Mouse (Mus musculus): ENCODE data around the gene Crip1. TPM values are rescaled to one million over a fixed set of nuclear protein-coding genes. Genes with fewer than 3 reads are reported as not detected.
A peak's percentile ranks its signal among the peaks of the same experiment; 100 is the strongest.

Gene Crip1
- polyA plus RNA-seq, 1 experiment, result 1,644 TPM

- Histone ChIP-seq H3K4me3 (ENCODE audit: insufficient read depth, poor library complexity, severe bottlenecking) (peak overlapping the region; percentile 97), H3K36me3 (ENCODE audit: control insufficient read depth, insufficient read depth) (peaks cover 55% of the 10 kb centered on the region), H3K27me3 (ENCODE audit: control insufficient read depth, insufficient read depth, insufficient read length) (no peaks in the 10 kb centered on the region), H3K79me2 (ENCODE audit: control insufficient read depth, insufficient read depth) (peaks cover 55% of the 10 kb centered on the region), H3K79me3 (ENCODE audit: low read depth) (peaks cover 41% of the 10 kb centered on the region), H3ac (ENCODE audit: control insufficient read depth, insufficient read length, low read depth) (peak overlapping the region; percentile 59)
- TF ChIP-seq CTCF (IDR thresholded peaks at IDR 0.05; ENCODE audit: control insufficient read depth, insufficient read depth, insufficient read length) (no peak), USF1 (IDR thresholded peaks at IDR 0.05; ENCODE audit: low read depth) (no peak), FOSL1 (IDR thresholded peaks at IDR 0.05; ENCODE audit: insufficient read depth, low read length, poor library complexity, severe bottlenecking) (no peak), MYOG (IDR thresholded peaks at IDR 0.05; ENCODE audit: control insufficient read depth, extremely low read depth, insufficient read length) (no peak), MAX (IDR thresholded peaks at IDR 0.05) (no peak), CEBPB (IDR thresholded peaks at IDR 0.05; ENCODE audit: low read depth) (no peak), MYOD1 (IDR thresholded peaks at IDR 0.05; ENCODE audit: control insufficient read depth, insufficient read length, low read depth) (no peak)
Observed at GRCm38 (mm10) chr12:113140616-113141411, 5.3 kb upstream of the Crip1 start.

DNA sequence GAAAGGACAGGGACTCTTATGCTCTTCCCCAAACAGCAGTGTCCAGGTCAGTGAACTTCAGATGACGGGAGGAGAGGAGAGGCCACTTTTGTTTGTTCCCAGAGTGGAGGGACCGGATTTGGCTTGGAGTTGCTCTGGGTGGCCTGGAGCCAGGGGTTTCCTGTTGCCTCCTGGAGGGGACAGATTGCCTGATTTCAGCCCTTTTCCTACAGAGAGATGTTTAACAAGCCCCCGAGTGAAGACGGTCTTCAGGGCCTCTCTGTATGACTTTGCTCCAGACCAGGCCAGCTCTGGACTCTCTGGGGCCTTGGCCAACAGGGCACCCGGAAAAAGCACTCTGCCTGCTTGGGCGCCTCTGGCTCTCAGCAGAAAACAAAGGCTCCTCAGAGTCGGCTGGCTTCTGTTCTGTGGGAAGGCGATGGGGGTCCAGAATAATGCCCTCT lies 4.6 kb upstream of the Crip1 start:
- Histone ChIP-seq H3K27me3 (ENCODE audit: control insufficient read depth, insufficient read depth, insufficient read length) (no peaks in the 10 kb centered on the region), H3ac (ENCODE audit: control insufficient read depth, insufficient read length, low read depth) (peak overlapping the region; percentile 59), H3K79me2 (ENCODE audit: control insufficient read depth, insufficient read depth) (peaks cover 55% of the 10 kb centered on the region), H3K36me3 (ENCODE audit: control insufficient read depth, insufficient read depth) (peaks cover 54% of the 10 kb centered on the region), H3K79me3 (ENCODE audit: low read depth) (peaks cover 41% of the 10 kb centered on the region), H3K4me3 (ENCODE audit: insufficient read depth, poor library complexity, severe bottlenecking) (peak overlapping the region; percentile 97)
- TF ChIP-seq MAX (IDR thresholded peaks at IDR 0.05) (no peak), MYOD1 (IDR thresholded peaks at IDR 0.05; ENCODE audit: control insufficient read depth, insufficient read length, low read depth) (no peak), FOSL1 (IDR thresholded peaks at IDR 0.05; ENCODE audit: insufficient read depth, low read length, poor library complexity, severe bottlenecking) (no peak), CEBPB (IDR thresholded peaks at IDR 0.05; ENCODE audit: low read depth) (no peak), MYOG (IDR thresholded peaks at IDR 0.05; ENCODE audit: control insufficient read depth, extremely low read depth, insufficient read length) (no peak), CTCF (IDR thresholded peaks at IDR 0.05; ENCODE audit: control insufficient read depth, insufficient read depth, insufficient read length) (no peak), USF1 (IDR thresholded peaks at IDR 0.05; ENCODE audit: low read depth) (no peak)

DNA sequence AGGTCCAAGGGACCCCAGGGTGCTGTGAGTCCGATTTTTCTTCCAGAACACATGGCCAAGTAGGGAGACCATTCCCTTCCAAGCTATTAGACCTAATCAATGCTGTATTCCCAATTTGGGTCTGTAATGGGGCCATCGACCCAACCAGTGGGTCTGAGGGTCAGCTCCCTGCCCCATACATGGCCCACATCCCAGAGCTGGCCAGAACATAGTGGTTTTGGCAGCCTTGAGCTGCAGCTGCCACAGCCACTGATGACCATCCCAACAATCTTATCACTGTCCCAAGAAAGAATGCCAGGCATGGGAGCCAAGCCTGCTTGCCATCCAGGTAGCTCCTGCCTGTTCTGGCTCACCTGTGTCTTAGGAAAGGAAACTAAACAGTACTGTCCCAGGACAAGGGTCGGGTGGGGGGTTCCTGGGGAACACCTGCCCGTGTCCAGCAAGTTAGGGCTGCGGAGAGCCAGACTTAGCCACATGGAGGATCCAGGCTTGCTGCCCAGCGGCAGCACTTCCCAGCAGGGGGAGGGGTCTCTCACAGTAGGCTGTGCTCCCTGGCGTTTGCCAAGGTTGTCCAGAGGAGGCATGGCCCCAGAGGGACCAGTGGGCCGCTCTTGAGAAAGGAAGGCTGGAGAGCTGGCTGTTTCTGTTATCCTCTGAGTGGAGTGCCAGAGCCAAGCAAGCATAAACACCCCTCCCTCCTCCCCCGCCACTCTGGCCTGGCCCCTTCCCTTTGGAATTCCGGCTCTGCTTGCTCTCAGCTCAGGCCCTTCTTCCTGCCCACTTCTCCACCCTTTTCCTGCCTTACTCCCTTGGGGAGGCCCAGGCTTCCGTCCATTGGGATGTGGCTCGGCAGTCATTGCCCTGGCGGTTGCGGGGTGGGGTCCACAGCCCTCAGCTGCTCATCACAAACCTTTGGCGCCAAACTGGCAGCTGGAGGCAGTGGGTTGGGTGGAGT lies 3.8 kb upstream of the Crip1 start:
- Histone ChIP-seq H3K36me3 (ENCODE audit: control insufficient read depth, insufficient read depth) (peaks cover 54% of the 10 kb centered on the region), H3K79me3 (ENCODE audit: low read depth) (peaks cover 41% of the 10 kb centered on the region), H3ac (ENCODE audit: control insufficient read depth, insufficient read length, low read depth) (peak overlapping the region; percentile 59), H3K4me3 (ENCODE audit: insufficient read depth, poor library complexity, severe bottlenecking) (peak overlapping the region; percentile 97), H3K27me3 (ENCODE audit: control insufficient read depth, insufficient read depth, insufficient read length) (no peaks in the 10 kb centered on the region), H3K79me2 (ENCODE audit: control insufficient read depth, insufficient read depth) (peaks cover 55% of the 10 kb centered on the region)
- TF ChIP-seq MYOD1 (IDR thresholded peaks at IDR 0.05; ENCODE audit: control insufficient read depth, insufficient read length, low read depth), result peak; percentile 87
- no peak for TF ChIP-seq CEBPB (IDR thresholded peaks at IDR 0.05; ENCODE audit: low read depth)
- TF ChIP-seq FOSL1 (IDR thresholded peaks at IDR 0.05; ENCODE audit: insufficient read depth, low read length, poor library complexity, severe bottlenecking), result no peak
- no peak for TF ChIP-seq MYOG (IDR thresholded peaks at IDR 0.05; ENCODE audit: control insufficient read depth, extremely low read depth, insufficient read length)
- no peak for TF ChIP-seq USF1 (IDR thresholded peaks at IDR 0.05; ENCODE audit: low read depth)
- peak; percentile 11 for TF ChIP-seq MAX (IDR thresholded peaks at IDR 0.05)
- TF ChIP-seq CTCF (IDR thresholded peaks at IDR 0.05; ENCODE audit: control insufficient read depth, insufficient read depth, insufficient read length), result no peak

GRCm38 (mm10) chr12:113143164-113143563 lies 3.0 kb upstream of the Crip1 start:
- Histone ChIP-seq H3ac (ENCODE audit: control insufficient read depth, insufficient read length, low read depth) (peak overlapping the region; percentile 53), H3K79me2 (ENCODE audit: control insufficient read depth, insufficient read depth) (peaks cover 55% of the 10 kb centered on the region), H3K36me3 (ENCODE audit: control insufficient read depth, insufficient read depth) (peaks cover 45% of the 10 kb centered on the region), H3K4me3 (ENCODE audit: insufficient read depth, poor library complexity, severe bottlenecking) (peak overlapping the region; percentile 97), H3K27me3 (ENCODE audit: control insufficient read depth, insufficient read depth, insufficient read length) (no peaks in the 10 kb centered on the region), H3K79me3 (ENCODE audit: low read depth) (peaks cover 41% of the 10 kb centered on the region)
- TF ChIP-seq USF1 (IDR thresholded peaks at IDR 0.05; ENCODE audit: low read depth) (no peak), CTCF (IDR thresholded peaks at IDR 0.05; ENCODE audit: control insufficient read depth, insufficient read depth, insufficient read length) (peak; percentile 10)

GRCm38 (mm10) chr12:113144001-113144756 lies 1.9 kb upstream of the Crip1 start:
- peaks cover 55% of the 10 kb centered on the region for H3K79me2 ChIP-seq (ENCODE audit: control insufficient read depth, insufficient read depth)
- H3ac ChIP-seq (ENCODE audit: control insufficient read depth, insufficient read length, low read depth), result peak overlapping the region; percentile 4
- H3K4me3 ChIP-seq (ENCODE audit: insufficient read depth, poor library complexity, severe bottlenecking), result no peak overlapping the region
- H3K79me3 ChIP-seq (ENCODE audit: low read depth), result peaks cover 41% of the 10 kb centered on the region
- TF ChIP-seq USF1 (IDR thresholded peaks at IDR 0.05; ENCODE audit: low read depth), result no peak
- peak; percentile 74 for TF ChIP-seq CTCF (IDR thresholded peaks at IDR 0.05; ENCODE audit: control insufficient read depth, insufficient read depth, insufficient read length)
- no peak for TF ChIP-seq MAX (IDR thresholded peaks at IDR 0.05)
- no peaks in the 10 kb centered on the region for H3K27me3 ChIP-seq (ENCODE audit: control insufficient read depth, insufficient read depth, insufficient read length)
- H3K36me3 ChIP-seq (ENCODE audit: control insufficient read depth, insufficient read depth), result peaks cover 41% of the 10 kb centered on the region
